Mouse (Mus musculus) testis, adult 2 months (tissue): ENCODE results near the gene Lipi. TPM values are rescaled to one million over a fixed set of nuclear protein-coding genes. Genes with fewer than 3 reads are reported as not detected.

Experiments
- H3K27ac ChIP-seq: fragments of 200-500 bp; 2 replicates; pipeline ENCODE4 v1.5.1; 2012; ENCODE audit warnings: low read depth, low read length; ENCODE audit not compliant: control insufficient read depth, insufficient read depth
- H3K27me3 ChIP-seq: fragments of 200-500 bp; 2 replicates; pipeline ENCODE4 v1.6.1; 2012; ENCODE audit warnings: mild to moderate bottlenecking, low read length, moderate library complexity; ENCODE audit not compliant: control insufficient read depth, insufficient read depth
- H3K36me3 ChIP-seq: fragments of 200-500 bp; 2 replicates; pipeline ENCODE4 v1.6.1; 2012; ENCODE audit warnings: mild to moderate bottlenecking, low read length; ENCODE audit not compliant: control insufficient read depth, insufficient read depth
- H3K4me1 ChIP-seq: fragments of 200-500 bp; 2 replicates; pipeline ENCODE4 v1.6.1; 2012; ENCODE audit warnings: low read length; ENCODE audit not compliant: control insufficient read depth, insufficient read depth
- H3K4me3 ChIP-seq: fragments of 200-500 bp; 2 replicates; pipeline ENCODE4 v1.5.1; 2012; ENCODE audit warnings: low read depth, mild to moderate bottlenecking, low read length, moderate library complexity, mixed read lengths; ENCODE audit not compliant: control insufficient read depth
- CTCF ChIP-seq: fragments of 200-500 bp; IDR thresholded peaks from 2 replicates; pipeline ENCODE4 v1.5.1; 2012; ENCODE audit warnings: low read depth, mild to moderate bottlenecking, inconsistent platforms, low read length, moderate library complexity; ENCODE audit not compliant: control insufficient read depth, insufficient read depth, insufficient replicate concordance
- POLR2A ChIP-seq: fragments of 200-500 bp; IDR thresholded peaks from 2 replicates; pipeline ENCODE4 v1.6.1; 2012; ENCODE audit warnings: low read depth, mild to moderate bottlenecking, inconsistent platforms, low read length, moderate library complexity; ENCODE audit not compliant: control insufficient read depth
- polyA plus RNA-seq: library from polyadenylated mRNA; depleted of rRNA; stranded (reverse); fragments of >200 nt; gene quantifications from 2 replicates; pipeline ENCODE4 v1.2.3, GENCODE M21; 2012; rRNA removed

Lipi gene
- polyA plus RNA-seq, 1 experiment, result 0.10 TPM

GRCm38 (mm10) chr16:75586466-75586865 lies 605 bp upstream of the Lipi start:
- no peak overlapping the region for H3K4me3 ChIP-seq
- no peaks in the 10 kb centered on the region for H3K36me3 ChIP-seq
- H3K4me1 ChIP-seq, result no peaks in the 10 kb centered on the region
- TF ChIP-seq POLR2A (no peak), CTCF (no peak)
- no peaks in the 10 kb centered on the region for H3K27me3 ChIP-seq
- H3K27ac ChIP-seq, result no peak overlapping the region

GRCm38 (mm10) chr16:75582279-75582678 lies 3.6 kb downstream of the Lipi start:
- Histone ChIP-seq H3K4me1 (no peaks in the 10 kb centered on the region), H3K27ac (no peak overlapping the region), H3K4me3 (no peak overlapping the region), H3K27me3 (no peaks in the 10 kb centered on the region), H3K36me3 (no peaks in the 10 kb centered on the region)
- TF ChIP-seq POLR2A, result no peak
- TF ChIP-seq CTCF, result no peak

- H3K27ac ChIP-seq, result no peak overlapping the region
- no peaks in the 10 kb centered on the region for H3K4me1 ChIP-seq
- no peak overlapping the region for H3K4me3 ChIP-seq
- TF ChIP-seq POLR2A (no peak), CTCF (no peak)
- no peaks in the 10 kb centered on the region for H3K27me3 ChIP-seq
- no peaks in the 10 kb centered on the region for H3K36me3 ChIP-seq
Measured at GRCm38 (mm10) chr16:75562910-75563309, 23.0 kb downstream of the Lipi start.

GRCm38 (mm10) chr16:75545310-75545709 lies 40.6 kb downstream of the Lipi start:
- Histone ChIP-seq H3K4me3 (no peak overlapping the region), H3K27ac (no peak overlapping the region), H3K4me1 (no peaks in the 10 kb centered on the region), H3K27me3 (no peaks in the 10 kb centered on the region), H3K36me3 (no peaks in the 10 kb centered on the region)
- TF ChIP-seq CTCF (no peak), POLR2A (no peak)

GRCm38 (mm10) chr16:75537784-75538565 lies 47.9 kb downstream of the Lipi start:
- Histone ChIP-seq H3K4me3 (no peak overlapping the region), H3K36me3 (no peaks in the 10 kb centered on the region), H3K4me1 (no peaks in the 10 kb centered on the region), H3K27me3 (no peaks in the 10 kb centered on the region), H3K27ac (no peak overlapping the region)
- TF ChIP-seq CTCF (no peak), POLR2A (no peak)

- Histone ChIP-seq H3K4me3 (no peak overlapping the region), H3K36me3 (no peaks in the 10 kb centered on the region), H3K4me1 (no peaks in the 10 kb centered on the region), H3K27me3 (no peaks in the 10 kb centered on the region), H3K27ac (no peak overlapping the region)
- TF ChIP-seq CTCF (no peak), POLR2A (no peak)
Measured at GRCm38 (mm10) chr16:75531705-75532104, 54.2 kb downstream of the Lipi start.

GRCm38 (mm10) chr16:75496568-75496967 lies 89.3 kb downstream of the Lipi start:
- TF ChIP-seq POLR2A (no peak), CTCF (no peak)
- no peaks in the 10 kb centered on the region for H3K27me3 ChIP-seq
- no peak overlapping the region for H3K27ac ChIP-seq
- H3K36me3 ChIP-seq, result no peaks in the 10 kb centered on the region
- H3K4me1 ChIP-seq, result no peaks in the 10 kb centered on the region
- H3K4me3 ChIP-seq, result no peak overlapping the region

Other genes with a start within 250 kb of the Lipi start
- 4.5 and 4.7 TPM in 2 replicates for gene Rbm11, start 6.8 kb upstream of the Lipi start, polyA plus RNA-seq
- 12.3 and 14.6 TPM in 2 replicates for gene Hspa13, start 181.0 kb upstream of the Lipi start, polyA plus RNA-seq